Mouse (Mus musculus) kidney, postnatal 10 days (tissue): ENCODE data around the gene Ucp2.
A peak's percentile ranks its signal among the peaks of the same experiment; 100 is the strongest.
"Not testable (repeated sequence)": the region's sequence is repeated elsewhere in the genome, so short reads cannot be mapped to it uniquely, and the experiment has no call there.

Source experiments
- DNase-seq: peaks from one replicate; pipeline ENCODE4 v3.0.0; 2021; ENCODE audit warnings: mixed read lengths

Ucp2 gene

GRCm38 (mm10) chr7:100480175-100480574 lies 13.0 kb upstream of the Ucp2 start:
- no peak for DNase-seq

GRCm38 (mm10) chr7:100482046-100482445 lies 11.1 kb upstream of the Ucp2 start:
- not testable (repeated sequence) for DNase-seq

- DNase-seq, result no peak
Measured at GRCm38 (mm10) chr7:100484493-100484892, 8.6 kb upstream of the Ucp2 start.

- DNase-seq, result no peak
Measured at GRCm38 (mm10) chr7:100487301-100487700, 5.8 kb upstream of the Ucp2 start.

- no peak for DNase-seq
Measured at GRCm38 (mm10) chr7:100488474-100489048, 4.6 kb upstream of the Ucp2 start.

GRCm38 (mm10) chr7:100492391-100493116 lies 583 bp upstream of the Ucp2 start:
- no peak for DNase-seq

GRCm38 (mm10) chr7:100493484-100494414 lies 612 bp downstream of the Ucp2 start:
- DNase-seq, result peak; percentile 62

- DNase-seq, result no peak
Measured at GRCm38 (mm10) chr7:100494415-100494831, 1.3 kb downstream of the Ucp2 start.

GRCm38 (mm10) chr7:100495042-100495441 lies 1.9 kb downstream of the Ucp2 start:
- DNase-seq, result no peak

- peak; percentile 73 for DNase-seq
Measured at GRCm38 (mm10) chr7:100495581-100496251, 2.6 kb downstream of the Ucp2 start.

- no peak for DNase-seq
Measured at GRCm38 (mm10) chr7:100496371-100496770, 3.2 kb downstream of the Ucp2 start.

- DNase-seq, result no peak
Measured at GRCm38 (mm10) chr7:100496791-100497190, 3.7 kb downstream of the Ucp2 start.

GRCm38 (mm10) chr7:100497402-100497801 lies 4.3 kb downstream of the Ucp2 start:
- no peak for DNase-seq

- DNase-seq, result no peak
Measured at GRCm38 (mm10) chr7:100497982-100498381, 4.8 kb downstream of the Ucp2 start.

GRCm38 (mm10) chr7:100499465-100499864 lies 6.3 kb downstream of the Ucp2 start:
- no peak for DNase-seq

GRCm38 (mm10) chr7:100500276-100500977 lies 7.3 kb downstream of the Ucp2 start:
- DNase-seq, result peak; percentile 57

- no peak for DNase-seq
Measured at GRCm38 (mm10) chr7:100501027-100501843, 8.1 kb downstream of the Ucp2 start.

GRCm38 (mm10) chr7:100501844-100502373 lies 8.8 kb downstream of the Ucp2 start:
- no peak for DNase-seq

- no peak for DNase-seq
Measured at GRCm38 (mm10) chr7:100502374-100502922, 9.3 kb downstream of the Ucp2 start.

GRCm38 (mm10) chr7:100503076-100503475 lies 9.9 kb downstream of the Ucp2 start:
- DNase-seq, result no peak
